Mouse (Mus musculus) retina, embryonic 14.5 days (tissue): ENCODE data around the gene Xirp1.

Experiments used
- DNase-seq: peaks from one replicate; pipeline ENCODE4 v3.0.0-alpha.2; 2015; ENCODE audit warnings: low spot score

Gene Xirp1

DNA sequence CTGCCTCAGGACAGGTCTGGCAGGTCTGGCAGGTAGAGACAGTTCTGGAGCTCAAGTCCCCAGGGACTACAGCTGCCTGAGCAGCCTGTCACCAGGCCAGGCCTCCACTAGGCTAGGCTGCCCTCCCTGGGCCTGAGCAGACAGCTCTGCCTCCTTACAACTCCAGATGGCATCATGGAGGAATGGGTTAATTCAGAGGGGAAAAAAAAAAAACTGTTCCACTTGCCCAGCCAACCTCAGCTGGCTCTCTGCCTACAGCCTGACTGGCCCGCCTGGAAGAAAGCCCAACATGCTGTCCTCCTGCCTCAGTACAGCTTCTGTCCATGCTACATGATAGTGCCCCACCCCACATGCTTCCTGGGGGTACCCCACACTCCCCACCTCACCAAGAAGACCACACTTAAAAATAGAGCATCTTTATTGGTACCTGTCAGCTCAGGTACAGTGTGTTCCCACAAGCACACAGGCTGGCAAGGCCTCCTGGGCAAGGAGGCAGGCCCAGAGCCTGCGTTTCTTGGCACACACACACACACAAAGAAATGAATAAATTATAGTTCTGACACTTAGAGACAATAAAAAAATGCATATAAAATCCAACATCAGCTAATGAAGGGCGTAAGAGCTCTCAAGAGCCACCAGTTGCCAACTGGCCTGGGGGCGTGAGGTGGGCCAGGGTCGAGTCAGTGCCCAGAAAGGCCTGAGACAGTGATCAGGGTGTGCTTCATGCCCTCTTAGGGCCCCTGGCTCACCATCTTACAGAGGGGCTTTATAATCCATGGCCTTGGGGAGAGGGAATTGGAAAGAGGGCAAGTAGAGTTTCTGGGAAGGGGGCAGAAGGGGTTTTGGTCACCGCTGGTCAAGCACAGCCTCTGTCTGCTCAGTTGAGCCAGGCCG lies 52.4 kb downstream of the Xirp1 start:
- no peak for DNase-seq

GRCm38 (mm10) chr9:119970221-119970620 lies 53.2 kb downstream of the Xirp1 start:
- DNase-seq, result peak; percentile 54

DNA sequence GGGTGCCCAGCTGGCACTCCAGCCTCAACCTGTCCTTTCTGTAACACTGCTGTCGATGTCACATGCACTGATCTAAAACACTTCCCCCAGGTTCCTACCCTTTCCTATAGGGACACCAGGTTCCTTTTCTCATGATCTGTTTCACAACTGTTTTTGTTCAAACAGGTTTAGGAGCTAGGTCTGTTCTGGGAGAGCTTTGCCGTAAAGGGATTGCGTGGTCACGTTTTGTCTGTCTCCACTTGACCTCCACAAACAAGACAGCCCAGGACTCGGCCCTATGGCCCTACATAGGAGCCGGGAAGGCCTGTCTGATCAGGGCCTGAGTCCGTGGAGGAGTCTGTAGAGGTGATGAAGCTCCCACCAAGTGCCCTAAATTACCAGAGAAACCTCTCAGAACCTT lies 53.6 kb downstream of the Xirp1 start:
- DNase-seq, result no peak

- DNase-seq, result no peak
These were observed 57.0 kb downstream of the Xirp1 start for GRCm38 (mm10) chr9:119966221-119966910.

- no peak for DNase-seq
These were observed 58.2 kb downstream of the Xirp1 start for GRCm38 (mm10) chr9:119965186-119965585.

- no peak for DNase-seq
These were observed 59.2 kb downstream of the Xirp1 start for GRCm38 (mm10) chr9:119964206-119964605.
